Mouse (Mus musculus) myocyte (in vitro differentiated cells): ENCODE results near the gene Dhx32. TPM values are rescaled to one million over a fixed set of nuclear protein-coding genes. Genes with fewer than 3 reads are reported as not detected.

Source experiments
- H3K27me3 ChIP-seq: one replicate; pipeline ENCODE4 v1.6.1; 2011; ENCODE audit not compliant: control insufficient read depth, insufficient read depth, insufficient read length
- H3K36me3 ChIP-seq: one replicate; pipeline ENCODE4 v1.6.1; 2011; ENCODE audit not compliant: control insufficient read depth, insufficient read depth
- H3K4me2 ChIP-seq: one replicate; pipeline ENCODE4 v1.6.1; 2011; ENCODE audit warnings: low read depth, control low read depth
- H3K4me3 ChIP-seq: one replicate; pipeline ENCODE4 v1.5.1; 2011; ENCODE audit warnings: mild to moderate bottlenecking, control low read depth, moderate library complexity
- H3K79me2 ChIP-seq: one replicate; pipeline ENCODE4 v1.6.1; 2011; ENCODE audit not compliant: control insufficient read depth, insufficient read depth
- H3ac ChIP-seq: one replicate; pipeline ENCODE4 v1.6.1; 2011; ENCODE audit not compliant: control insufficient read depth, insufficient read length
- CEBPB ChIP-seq: IDR thresholded peaks from 2 replicates; pipeline ENCODE4 v1.6.1; 2011; ENCODE audit warnings: mild to moderate bottlenecking, moderate library complexity; ENCODE audit not compliant: poor library complexity, insufficient read depth, severe bottlenecking
- E2F4 ChIP-seq: IDR thresholded peaks from one replicate; pipeline ENCODE4 v1.6.1; 2011; ENCODE audit warnings: mild to moderate bottlenecking, control low read depth, moderate library complexity; ENCODE audit not compliant: insufficient read depth
- MAX ChIP-seq: IDR thresholded peaks from one replicate; pipeline ENCODE4 v1.6.1; 2011; ENCODE audit warnings: low read depth, mild to moderate bottlenecking, control low read depth
- MYOD1 ChIP-seq, 3 experiments: IDR thresholded peaks; one replicate each; pipeline ENCODE4 v1.6.1; 2011; ENCODE audit warnings: control low read depth in 2 of 3, low read depth in 2 of 3, mild to moderate bottlenecking in 2 of 3, moderate library complexity in 1 of 3; ENCODE audit not compliant: insufficient read length in 2 of 3, control insufficient read depth in 1 of 3
- MYOG ChIP-seq, 3 experiments: IDR thresholded peaks; one replicate each; pipeline ENCODE4 v1.6.1; 2011; ENCODE audit warnings: control low read depth in 2 of 3, low read depth in 2 of 3, mild to moderate bottlenecking in 2 of 3; ENCODE audit not compliant: insufficient read length in 2 of 3, control insufficient read depth in 1 of 3, insufficient read depth in 1 of 3
- POLR2A ChIP-seq: IDR thresholded peaks from one replicate; pipeline ENCODE4 v1.6.1; 2011; ENCODE audit warnings: low read depth, mild to moderate bottlenecking, control low read depth, moderate library complexity; ENCODE audit not compliant: insufficient read length
- POLR2AphosphoS2 ChIP-seq: IDR thresholded peaks from one replicate; pipeline ENCODE4 v1.6.1; 2011; ENCODE audit warnings: low read depth, control low read depth; ENCODE audit not compliant: insufficient read length
- REST ChIP-seq: IDR thresholded peaks from one replicate; pipeline ENCODE4 v1.6.1; 2011; ENCODE audit warnings: mild to moderate bottlenecking, control low read depth, moderate library complexity; ENCODE audit not compliant: insufficient read depth, insufficient read length
- SRF ChIP-seq: IDR thresholded peaks from one replicate; pipeline ENCODE4 v1.6.1; 2011; ENCODE audit warnings: low read depth; ENCODE audit not compliant: control insufficient read depth, insufficient read length
- TCF12 ChIP-seq: IDR thresholded peaks from one replicate; pipeline ENCODE4 v1.6.1; 2011; ENCODE audit warnings: mild to moderate bottlenecking, control low read depth; ENCODE audit not compliant: poor library complexity, insufficient read depth, severe bottlenecking
- TCF3 ChIP-seq: IDR thresholded peaks from one replicate; pipeline ENCODE4 v1.6.1; 2011; ENCODE audit warnings: low read depth, control low read depth; ENCODE audit not compliant: insufficient read length
- USF1 ChIP-seq: IDR thresholded peaks from one replicate; pipeline ENCODE4 v1.6.1; 2011; ENCODE audit warnings: low read depth, mild to moderate bottlenecking, control low read depth, moderate library complexity
- polyA plus RNA-seq: library from polyadenylated mRNA; unstranded; fragments of >200 nt; fragmentation: generic; extraction: Trizol; gene quantifications from one replicate; pipeline ENCODE4 v1.2.1, GENCODE M21; 2012; ENCODE audit warnings: missing spikeins

Dhx32 gene
- polyA plus RNA-seq, 1 experiment: 31.9 TPM

DNA sequence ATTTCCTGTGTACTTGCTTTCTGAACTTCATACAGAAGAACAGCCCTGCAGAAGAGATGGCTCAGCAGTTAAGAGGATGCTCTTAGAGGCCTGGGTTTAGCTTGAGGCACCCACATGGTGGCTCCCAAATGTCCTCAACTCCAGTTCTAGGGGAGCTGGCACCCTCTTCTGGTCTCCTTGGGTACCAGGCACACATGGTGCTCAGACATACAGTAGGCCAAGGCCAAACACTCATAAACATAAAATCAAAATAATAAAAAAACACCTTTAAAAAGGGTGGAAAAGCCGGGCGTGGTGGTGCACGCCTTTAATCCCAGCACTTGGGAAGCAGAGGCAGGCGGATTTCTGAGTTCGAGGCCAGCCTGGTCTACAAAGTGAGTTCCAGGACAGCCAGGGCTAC is 23.8 kb downstream of the Dhx32 start:
- no peak for TF ChIP-seq TCF12
- TF ChIP-seq E2F4: no peak
- TF ChIP-seq SRF: no peak
- TF ChIP-seq REST: no peak
- no peak for TF ChIP-seq MAX
- no peak for TF ChIP-seq POLR2A
- no peak for TF ChIP-seq POLR2AphosphoS2
- no peak for TF ChIP-seq TCF3
- no peak for TF ChIP-seq USF1
- TF ChIP-seq MYOD1 (IDR thresholded peaks at IDR 0.05; ENCODE audit: control insufficient read depth in 1 of 3, insufficient read length in 2 of 3, low read depth in 2 of 3): no peak
- TF ChIP-seq CEBPB: no peak
- TF ChIP-seq MYOG (IDR thresholded peaks at IDR 0.05; ENCODE audit: control insufficient read depth in 1 of 3, insufficient read depth in 1 of 3, insufficient read length in 2 of 3, low read depth in 2 of 3): no peak
- Histone ChIP-seq H3K79me2 (peaks cover 3% of the 10 kb centered on the region), H3K36me3 (no peaks in the 10 kb centered on the region), H3ac (no peak overlapping the region), H3K4me2 (peak overlapping the region; percentile 40), H3K4me3 (no peak overlapping the region), H3K27me3 (no peaks in the 10 kb centered on the region)

DNA sequence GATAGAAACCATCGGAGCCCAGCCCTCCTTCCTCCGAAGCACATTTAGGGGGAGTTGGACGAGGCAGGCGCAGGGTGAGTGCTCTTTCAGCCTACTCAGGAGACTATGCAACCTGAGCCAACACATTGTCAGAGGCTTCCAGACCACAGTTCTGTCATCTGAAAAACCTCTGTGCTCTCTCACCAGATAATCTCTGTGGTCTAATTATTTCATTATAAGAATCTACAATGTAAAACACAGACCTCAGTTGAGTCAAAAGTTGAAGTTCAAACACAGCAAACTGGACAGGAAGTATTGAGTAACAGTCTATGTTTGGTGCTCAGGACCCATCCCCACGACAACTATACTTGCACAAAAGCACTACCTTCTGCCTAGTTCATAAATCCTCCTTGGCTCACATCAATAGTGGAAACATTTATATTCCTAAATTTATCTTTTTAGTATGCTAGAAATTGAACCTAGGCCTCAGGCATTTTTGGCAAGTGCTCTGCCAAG is 24.5 kb downstream of the Dhx32 start:
- Histone ChIP-seq H3K79me2 (peaks cover 4% of the 10 kb centered on the region), H3K4me3 (no peak overlapping the region), H3K4me2 (peak overlapping the region; percentile 40), H3ac (no peak overlapping the region), H3K27me3 (no peaks in the 10 kb centered on the region), H3K36me3 (no peaks in the 10 kb centered on the region)
- TF ChIP-seq SRF: no peak
- TF ChIP-seq TCF3: no peak
- TF ChIP-seq E2F4: no peak
- no peak for TF ChIP-seq TCF12
- TF ChIP-seq POLR2A: no peak
- TF ChIP-seq MYOG (IDR thresholded peaks at IDR 0.05; ENCODE audit: control insufficient read depth in 1 of 3, insufficient read depth in 1 of 3, insufficient read length in 2 of 3, low read depth in 2 of 3): no peak
- TF ChIP-seq USF1: no peak
- no peak for TF ChIP-seq POLR2AphosphoS2
- TF ChIP-seq MYOD1 (IDR thresholded peaks at IDR 0.05; ENCODE audit: control insufficient read depth in 1 of 3, insufficient read length in 2 of 3, low read depth in 2 of 3): no peak
- TF ChIP-seq REST: no peak
- no peak for TF ChIP-seq MAX
- no peak for TF ChIP-seq CEBPB

DNA sequence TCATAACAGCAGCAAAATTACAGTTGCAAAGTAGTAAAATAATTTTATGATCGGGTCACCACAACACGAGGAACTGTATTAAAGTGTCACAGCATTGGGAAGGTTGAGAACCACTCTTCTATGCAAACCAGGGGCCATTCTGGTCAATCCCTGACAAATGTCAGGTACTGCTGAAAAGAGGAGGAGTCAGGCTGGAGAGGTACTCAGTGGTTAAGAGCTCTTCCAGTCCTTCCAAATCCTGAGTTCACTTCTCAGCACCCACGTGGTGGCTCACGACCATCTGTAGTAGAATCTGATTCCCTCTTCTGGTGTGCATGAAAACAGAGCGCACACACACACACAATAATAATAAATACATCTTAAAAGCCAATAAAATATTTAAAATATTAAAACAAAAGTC is 31.4 kb downstream of the Dhx32 start:
- no peak overlapping the region for H3ac ChIP-seq
- H3K79me2 ChIP-seq: peaks cover 4% of the 10 kb centered on the region
- no peaks in the 10 kb centered on the region for H3K27me3 ChIP-seq
- no peaks in the 10 kb centered on the region for H3K36me3 ChIP-seq
- H3K4me3 ChIP-seq: no peak overlapping the region
- H3K4me2 ChIP-seq: no peak overlapping the region
- TF ChIP-seq MYOG (IDR thresholded peaks at IDR 0.05; ENCODE audit: control insufficient read depth in 1 of 3, insufficient read depth in 1 of 3, insufficient read length in 2 of 3, low read depth in 2 of 3) (no peak), SRF (no peak), TCF3 (no peak), REST (no peak), USF1 (no peak), MYOD1 (IDR thresholded peaks at IDR 0.05; ENCODE audit: control insufficient read depth in 1 of 3, insufficient read length in 2 of 3, low read depth in 2 of 3) (no peak)

DNA sequence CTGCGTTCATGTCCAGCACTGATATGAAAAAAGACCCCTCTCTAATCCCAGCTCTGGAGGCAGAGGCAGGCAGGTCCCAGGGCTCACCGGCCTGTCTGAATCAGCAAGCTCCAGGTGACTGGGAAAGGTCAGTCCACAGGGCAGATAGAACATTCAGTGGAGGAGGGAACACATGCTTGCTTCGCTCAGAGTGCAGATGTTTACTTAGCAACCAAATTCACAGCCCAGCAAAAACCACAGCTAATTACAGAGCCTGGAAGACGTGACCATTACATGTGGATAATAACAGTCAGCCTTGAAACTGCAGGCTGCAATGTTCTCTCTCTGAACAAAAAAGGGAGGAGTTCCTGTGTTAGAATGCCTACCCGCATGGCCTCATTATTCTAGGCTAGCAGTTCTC is 31.9 kb downstream of the Dhx32 start:
- H3ac ChIP-seq: no peak overlapping the region
- no peak overlapping the region for H3K4me2 ChIP-seq
- H3K79me2 ChIP-seq: peaks cover 4% of the 10 kb centered on the region
- H3K36me3 ChIP-seq: no peaks in the 10 kb centered on the region
- H3K4me3 ChIP-seq: no peak overlapping the region
- H3K27me3 ChIP-seq: no peaks in the 10 kb centered on the region
- TF ChIP-seq POLR2A (no peak), TCF12 (no peak), CEBPB (no peak), USF1 (no peak), TCF3 (no peak)

DNA sequence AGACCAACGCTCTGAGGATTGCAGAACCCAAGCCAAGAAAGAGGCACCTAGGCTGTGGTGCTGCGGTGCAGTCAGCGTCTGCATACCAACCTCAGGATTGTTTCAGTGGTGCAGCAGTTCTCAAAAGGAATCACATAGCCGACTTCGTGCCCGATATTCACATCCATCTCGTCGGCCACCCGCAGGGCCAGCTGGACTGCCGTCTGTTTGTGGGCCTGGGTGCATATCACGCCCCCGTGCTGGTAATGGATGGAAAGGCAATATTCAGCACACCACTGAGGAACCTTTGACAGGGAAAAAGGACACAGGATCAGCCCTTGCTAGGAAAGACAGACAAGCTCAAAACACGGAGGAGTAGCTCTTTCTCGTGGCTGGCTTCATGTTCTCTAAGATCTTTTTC is 33.8 kb downstream of the Dhx32 start:
- no peak for TF ChIP-seq POLR2A
- TF ChIP-seq E2F4: no peak
- TF ChIP-seq TCF12: no peak
- TF ChIP-seq MAX: no peak
- TF ChIP-seq MYOD1 (IDR thresholded peaks at IDR 0.05; ENCODE audit: control insufficient read depth in 1 of 3, insufficient read length in 2 of 3, low read depth in 2 of 3): no peak
- no peak for TF ChIP-seq POLR2AphosphoS2
- TF ChIP-seq TCF3: no peak
- TF ChIP-seq REST: no peak
- TF ChIP-seq USF1: no peak
- Histone ChIP-seq H3ac (no peak overlapping the region), H3K79me2 (peaks cover under 1% of the 10 kb centered on the region), H3K4me2 (no peak overlapping the region), H3K36me3 (no peaks in the 10 kb centered on the region), H3K4me3 (no peak overlapping the region), H3K27me3 (no peaks in the 10 kb centered on the region)
